ENCODE assay signal across 9 mouse cellular contexts in the genomic region with DNA sequence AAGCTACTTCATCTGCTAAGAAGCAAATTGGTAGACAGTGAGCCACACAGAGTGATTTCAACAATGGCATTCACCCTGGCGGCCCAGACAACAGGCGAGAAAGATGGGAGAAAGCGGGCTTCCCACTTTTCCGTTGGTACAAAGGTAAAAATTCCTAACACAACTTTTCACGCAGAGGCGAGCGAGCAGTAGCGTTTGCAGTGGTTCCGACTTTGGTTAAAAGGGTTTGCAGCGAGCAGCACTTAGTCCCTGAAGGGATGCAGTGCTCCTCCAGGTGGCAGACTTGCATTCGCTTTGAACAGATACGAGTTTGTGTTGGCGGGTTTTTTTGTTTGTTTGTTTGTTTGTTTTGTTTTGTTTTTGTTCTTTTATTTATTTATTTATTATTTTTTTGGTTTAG.
A peak's percentile ranks its signal among the peaks of the same experiment; 100 is the strongest.
DNase-seq lines count a peak whose midpoint lies in the region; ATAC-seq and TF ChIP-seq lines count a peak whose summit lies in the region.
"Had no signal": no experiment of that assay in that cellular context is flagged by ENCODE, and none has a peak within 500 bp of the region (broad histone marks: within the 10 kb centered on the region; RNA-seq: fewer than 3 reads in every experiment).

No protein-coding gene starts in this region.

- no peaks in the 10 kb centered on the region for H3K27me3 ChIP-seq in embryonic facial prominence, embryonic 14.5 days (replicated peaks; ENCODE audit: control insufficient read depth, insufficient read depth, low read length)
- no peaks in the 10 kb centered on the region for H3K27me3 ChIP-seq in lung, postnatal 0 days (replicated peaks; ENCODE audit: insufficient read depth, low read length)

- peak; percentile 59 for TF ChIP-seq CTCF in lung, postnatal 0 days (IDR thresholded peaks at IDR 0.05)

- peak; percentile 17 for DNase-seq in 416B (ENCODE audit: low read depth)
- peak; percentile 71 for DNase-seq in ZHBTc4 (ENCODE audit: low read depth, low spot score)
- peak; percentile 88 for DNase-seq in embryonic facial prominence, embryonic 14.5 days (ENCODE audit: low spot score)
- peak; percentile 7 to 36 for DNase-seq in layer of hippocampus, adult 8-10 months (ENCODE audit: low spot score in 2 of 2)
- peak; percentile 60 for DNase-seq in lung, postnatal 0 days (ENCODE audit: low spot score)
- peak; percentile 37 for DNase-seq in right cerebral cortex, postnatal 25 days
- no peak for DNase-seq in T-cell, adult 2 months (ENCODE audit: low spot score)

- H3K9me3 ChIP-seq in embryonic facial prominence, embryonic 14.5 days (ENCODE audit: control insufficient read depth, low read length): no peaks in the 10 kb centered on the region
- H3K9me3 ChIP-seq in lung, postnatal 0 days (ENCODE audit: low read length): no peaks in the 10 kb centered on the region

- peak overlapping the region; percentile 21; the same call in 1 of the 2 replicates for H3K4me3 ChIP-seq in embryonic facial prominence, embryonic 14.5 days (ENCODE audit: low read depth, low read length)
- H3K4me3 ChIP-seq in lung, postnatal 0 days (ENCODE audit: low read depth, low read length): no peak overlapping the region
- H3K4me3 ChIP-seq: erythroblast, embryonic 14.5 days had no signal

- no peak for ATAC-seq in embryonic facial prominence, embryonic 14.5 days (ENCODE audit: low read depth)
- ATAC-seq in hematopoietic stem cell, adult 5-6 weeks (replicated peaks in 1 of 2; ENCODE audit: insufficient read depth in 1 of 2, low FRiP score in 2 of 2, low TSS enrichment in 1 of 2, low read depth in 1 of 2, poor library complexity in 2 of 2, severe bottlenecking in 2 of 2): peak; percentile 56 to 73; a peak in 3 of 4 replicates
- ATAC-seq in lung, postnatal 0 days: no peak

- no peak overlapping the region; the same call in 1 of the 2 replicates for H3K9ac ChIP-seq in embryonic facial prominence, embryonic 14.5 days (ENCODE audit: low read depth, low read length)
- H3K9ac ChIP-seq in lung, postnatal 0 days (replicated peaks; ENCODE audit: low read depth): no peak overlapping the region

- peaks cover 3% of the 10 kb centered on the region for H3K4me1 ChIP-seq in embryonic facial prominence, embryonic 14.5 days (ENCODE audit: control insufficient read depth, insufficient read depth, low read length)
- no peaks in the 10 kb centered on the region; the same call in 1 of the 2 replicates for H3K4me1 ChIP-seq in lung, postnatal 0 days (ENCODE audit: insufficient read depth, low read depth, low read length)

- H3K27ac ChIP-seq in embryonic facial prominence, embryonic 14.5 days (replicated peaks; ENCODE audit: low read depth, low read length): no peak overlapping the region
- no peak overlapping the region for H3K27ac ChIP-seq in lung, postnatal 0 days (ENCODE audit: low read length)

- TF ChIP-seq EP300 in lung, postnatal 0 days (IDR thresholded peaks at IDR 0.05): no peak

- H3K36me3 ChIP-seq in embryonic facial prominence, embryonic 14.5 days (ENCODE audit: control insufficient read depth, insufficient read depth, low read length): no peaks in the 10 kb centered on the region
- no peaks in the 10 kb centered on the region for H3K36me3 ChIP-seq in lung, postnatal 0 days (ENCODE audit: insufficient read depth, low read length)

- 17% methylated on average over 13 of the region's 13 CpGs for WGBS in embryonic facial prominence, embryonic 14.5 days
- WGBS in lung, postnatal 0 days: 25% methylated on average over 13 of the region's 13 CpGs

- H3K4me2 ChIP-seq in embryonic facial prominence, embryonic 14.5 days (ENCODE audit: low read depth, low read length): peak overlapping the region; percentile 50
- peak overlapping the region; percentile 14; the same call in 1 of the 2 replicates for H3K4me2 ChIP-seq in lung, postnatal 0 days (replicated peaks; ENCODE audit: low read depth, low read length)

Comparison
In these comparisons a context has a peak if more than half of its experiments do, and no peak if none do; other contexts are left out.
1. ATAC-seq: peak in hematopoietic stem cell, adult 5-6 weeks (2 of 2); none in embryonic facial prominence, embryonic 14.5 days (single experiment) and lung, postnatal 0 days (single experiment).